Mouse (Mus musculus) embryonic facial prominence, embryonic 14.5 days (tissue): ENCODE results near the gene Apopt1. TPM values are rescaled to one million over a fixed set of nuclear protein-coding genes. Genes with fewer than 3 reads are reported as not detected.

Source experiments
- ATAC-seq: fragments of 200-750 bp; cut with Nextera tagmentation; 2 replicates; pipeline ENCODE4 v1.8.0; 2017; ENCODE audit warnings: low read depth, moderate number of reproducible peaks, moderate TSS enrichment
- DNase-seq: peaks from one replicate; pipeline ENCODE4 v3.0.0-alpha.2; 2015; ENCODE audit warnings: low spot score
- H3K27ac ChIP-seq: fragments of 300-500 bp; sonication (generic); replicated peaks from 2 replicates; pipeline ENCODE4 v1.5.1; 2014; ENCODE audit warnings: low read depth, mild to moderate bottlenecking, low read length, moderate library complexity
- H3K27me3 ChIP-seq: fragments of 300-500 bp; sonication (generic); replicated peaks from 2 replicates; pipeline ENCODE4 v1.6.1; 2014; ENCODE audit warnings: low read length; ENCODE audit not compliant: control insufficient read depth, insufficient read depth
- H3K36me3 ChIP-seq: fragments of 300-500 bp; sonication (generic); 2 replicates; pipeline ENCODE4 v1.6.1; 2014; ENCODE audit warnings: low read length, mixed read lengths; ENCODE audit not compliant: control insufficient read depth, insufficient read depth
- H3K4me1 ChIP-seq: fragments of 300-500 bp; sonication (generic); 2 replicates; pipeline ENCODE4 v1.6.1; 2014; ENCODE audit warnings: antibody characterized with exemption, low read length; ENCODE audit not compliant: control insufficient read depth, insufficient read depth
- H3K4me2 ChIP-seq: fragments of 300-500 bp; sonication (generic); 2 replicates; pipeline ENCODE4 v1.6.1; 2014; ENCODE audit warnings: low read depth, mild to moderate bottlenecking, low read length, moderate library complexity, mixed read lengths
- H3K4me3 ChIP-seq: fragments of 300-500 bp; sonication (generic); 2 replicates; pipeline ENCODE4 v1.5.1; 2014; ENCODE audit warnings: low read depth, mild to moderate bottlenecking, low read length
- H3K9ac ChIP-seq: fragments of 300-500 bp; sonication (generic); 2 replicates; pipeline ENCODE4 v1.6.1; 2014; ENCODE audit warnings: low read depth, mild to moderate bottlenecking, low read length, moderate library complexity, mixed read lengths
- H3K9me3 ChIP-seq: fragments of 300-500 bp; sonication (generic); 2 replicates; pipeline ENCODE4 v1.6.1; 2016; ENCODE audit warnings: low read length; ENCODE audit not compliant: control insufficient read depth
- WGBS: fragments of 180-500 bp; shearing (Covaris S2); extraction: QIAGEN DNeasy Blood & Tissue Kit; methylation state at CpG from one replicate; pipeline ENCODE4 v1.1.7; 2014; 5-methylcytosine and 5-hydroxymethylcytosine counted together
- polyA plus RNA-seq: library from polyadenylated mRNA; unstranded; fragments of >200 nt; fragmentation: Nextera tagmentation; extraction: Ambion mirVana; gene quantifications from 2 replicates; pipeline ENCODE4 v1.2.1, GENCODE M21; 2014

Gene Apopt1
- polyA plus RNA-seq, 1 experiment from 2014 or later: 46.6 TPM

DNA sequence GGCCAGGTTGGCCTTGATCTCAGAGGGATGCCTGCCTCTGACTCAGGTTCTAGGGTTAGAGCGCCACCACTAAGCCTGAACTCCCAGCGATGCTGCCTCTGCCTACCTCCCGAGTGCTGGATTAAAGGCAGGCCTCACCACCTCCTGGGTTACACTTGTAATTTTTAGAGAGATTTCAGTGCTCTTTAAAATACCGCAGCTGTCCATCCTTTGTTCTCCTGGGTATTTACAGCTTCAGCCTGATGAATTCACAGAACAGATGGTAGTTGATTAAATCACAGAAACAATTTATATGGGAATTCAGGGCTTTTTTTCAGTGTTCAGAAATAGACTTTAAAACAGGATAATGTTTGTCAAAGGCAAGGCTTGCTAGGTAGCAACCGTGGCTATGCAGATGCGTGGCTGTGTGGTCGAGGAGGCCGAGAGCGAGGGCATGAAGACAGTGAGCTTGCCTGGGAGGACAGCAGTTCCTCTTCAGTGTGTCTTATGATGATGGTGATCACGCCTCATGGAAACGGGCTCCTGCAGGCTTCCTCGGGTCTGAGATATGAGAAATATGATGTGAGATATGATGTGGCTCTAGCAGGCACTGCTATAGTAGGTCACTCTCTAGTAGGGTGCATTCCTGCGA, 78.5 kb downstream of the Apopt1 start:
- Histone ChIP-seq H3K4me1 (no peaks in the 10 kb centered on the region), H3K9me3 (no peaks in the 10 kb centered on the region), H3K27ac (no peak overlapping the region), H3K4me2 (no peak overlapping the region), H3K27me3 (no peaks in the 10 kb centered on the region), H3K36me3 (peaks cover 100% of the 10 kb centered on the region), H3K9ac (no peak overlapping the region), H3K4me3 (no peak overlapping the region)
- ATAC-seq (no peak), DNase-seq (no peak)
- WGBS: 89% methylated on average over 13 of the region's 13 CpGs

- 73% methylated on average over 21 of the region's 22 CpGs for WGBS
- Histone ChIP-seq H3K9ac (no peak overlapping the region), H3K36me3 (peaks cover 97% of the 10 kb centered on the region), H3K9me3 (no peaks in the 10 kb centered on the region), H3K4me1 (no peaks in the 10 kb centered on the region), H3K27ac (no peak overlapping the region), H3K4me2 (no peak overlapping the region), H3K4me3 (no peak overlapping the region), H3K27me3 (no peaks in the 10 kb centered on the region)
- ATAC-seq (no peak; the same call in 1 of the 2 replicates), DNase-seq (no peak)
Measured at GRCm38 (mm10) chr12:111794102-111794501, 81.0 kb downstream of the Apopt1 start.

GRCm38 (mm10) chr12:111794526-111795179, 81.6 kb downstream of the Apopt1 start:
- no peaks in the 10 kb centered on the region for H3K27me3 ChIP-seq
- no peaks in the 10 kb centered on the region for H3K9me3 ChIP-seq
- H3K4me2 ChIP-seq: no peak overlapping the region
- peaks cover 96% of the 10 kb centered on the region for H3K36me3 ChIP-seq
- no peak for DNase-seq
- no peak overlapping the region for H3K4me3 ChIP-seq
- no peak overlapping the region for H3K27ac ChIP-seq
- WGBS: 90% methylated on average over 18 of the region's 18 CpGs
- H3K4me1 ChIP-seq: no peaks in the 10 kb centered on the region
- no peak overlapping the region for H3K9ac ChIP-seq
- no peak for ATAC-seq

DNA sequence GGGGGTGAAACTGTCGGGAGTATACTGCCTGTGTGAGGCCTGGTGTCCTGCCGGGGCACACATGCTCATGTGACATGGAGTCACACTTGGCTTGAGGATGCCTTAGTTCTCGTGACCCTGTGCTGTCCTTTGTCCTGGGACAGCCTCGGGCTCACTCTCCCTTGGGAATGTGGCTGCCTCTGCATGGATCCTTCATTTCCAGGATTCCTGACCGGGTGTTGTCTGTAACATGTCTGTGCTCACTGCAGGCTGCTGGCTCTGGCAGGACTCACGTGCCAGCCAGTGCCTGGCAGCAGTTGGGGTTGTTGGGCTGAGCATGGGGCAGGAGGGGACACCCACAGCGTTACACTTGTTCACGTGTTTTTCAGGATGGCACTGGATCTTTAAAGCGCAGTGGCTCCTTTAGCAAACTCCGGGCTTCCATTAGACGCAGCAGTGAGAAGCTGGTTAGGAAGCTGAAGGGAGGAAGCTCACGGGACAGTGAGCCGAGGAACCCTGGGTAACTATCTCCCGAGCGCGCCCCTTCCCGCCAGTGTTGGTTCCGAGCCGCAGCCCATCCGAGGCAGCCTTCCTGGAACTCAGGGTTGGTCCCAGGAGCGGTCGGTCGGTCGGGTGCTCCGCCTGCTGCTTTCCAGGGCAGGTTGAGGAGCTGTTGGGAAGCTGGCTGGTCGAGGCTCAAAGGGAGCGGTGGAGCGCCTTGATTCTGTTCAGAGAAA, 82.3 kb downstream of the Apopt1 start:
- Histone ChIP-seq H3K4me2 (no peak overlapping the region), H3K4me3 (no peak overlapping the region), H3K27me3 (no peaks in the 10 kb centered on the region), H3K27ac (no peak overlapping the region), H3K36me3 (peaks cover 94% of the 10 kb centered on the region), H3K9me3 (no peaks in the 10 kb centered on the region), H3K4me1 (no peaks in the 10 kb centered on the region), H3K9ac (no peak overlapping the region)
- ATAC-seq (no peak), DNase-seq (no peak)
- 91% methylated on average over 28 of the region's 28 CpGs for WGBS

DNA sequence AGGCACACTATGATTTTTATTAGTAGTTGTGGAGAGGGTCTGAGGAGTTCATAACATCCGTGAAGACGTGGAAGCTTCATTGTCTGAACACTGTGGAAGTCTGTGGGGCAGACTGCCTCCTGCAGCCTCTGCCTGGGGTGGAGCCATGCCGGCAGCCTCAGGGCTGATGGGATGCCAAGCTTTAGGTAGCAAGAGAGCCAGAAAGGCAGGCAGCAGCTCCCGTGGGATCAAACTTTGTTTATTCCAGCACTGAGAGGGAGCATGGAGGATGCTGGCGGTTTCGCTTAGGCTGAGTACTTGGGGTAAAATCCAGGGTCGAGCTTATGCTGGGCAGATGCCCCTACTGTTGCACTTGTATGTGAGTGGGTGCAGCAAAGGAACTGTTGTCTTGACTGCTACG, 84.2 kb downstream of the Apopt1 start:
- Histone ChIP-seq H3K4me1 (no peaks in the 10 kb centered on the region), H3K9ac (no peak overlapping the region), H3K4me3 (no peak overlapping the region), H3K4me2 (no peak overlapping the region), H3K27ac (no peak overlapping the region), H3K36me3 (peaks cover 94% of the 10 kb centered on the region), H3K9me3 (no peaks in the 10 kb centered on the region), H3K27me3 (no peaks in the 10 kb centered on the region)
- ATAC-seq: no peak
- no peak for DNase-seq
- WGBS: 76% methylated on average over 8 of the region's 8 CpGs

DNA sequence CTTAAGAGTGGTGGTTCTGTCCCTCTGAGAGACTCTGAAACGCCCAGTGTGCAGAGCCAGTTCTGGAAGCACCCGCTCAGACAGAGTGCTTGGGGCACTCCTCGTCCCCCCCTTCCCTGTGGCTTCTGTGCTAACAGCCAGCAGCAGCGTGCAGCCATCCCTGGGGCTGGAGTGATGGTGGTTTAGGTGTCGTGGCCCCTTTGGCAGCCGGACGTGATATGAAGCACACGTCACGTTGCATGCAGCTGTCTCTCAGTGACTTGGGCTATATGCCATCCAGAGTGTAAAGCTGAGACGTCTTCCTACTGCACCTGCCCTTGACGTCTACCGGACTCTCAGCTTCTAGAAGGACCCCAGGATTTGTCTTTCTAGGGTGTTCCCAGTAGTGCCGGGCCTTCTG, 85.4 kb downstream of the Apopt1 start:
- H3K4me1 ChIP-seq: no peaks in the 10 kb centered on the region
- no peaks in the 10 kb centered on the region for H3K9me3 ChIP-seq
- H3K9ac ChIP-seq: no peak overlapping the region
- H3K27me3 ChIP-seq: no peaks in the 10 kb centered on the region
- 85% methylated on average over 13 of the region's 13 CpGs for WGBS
- peaks cover 93% of the 10 kb centered on the region for H3K36me3 ChIP-seq
- ATAC-seq (no peak), DNase-seq (no peak)
- no peak overlapping the region for H3K4me3 ChIP-seq
- H3K27ac ChIP-seq: no peak overlapping the region
- H3K4me2 ChIP-seq: no peak overlapping the region

DNA sequence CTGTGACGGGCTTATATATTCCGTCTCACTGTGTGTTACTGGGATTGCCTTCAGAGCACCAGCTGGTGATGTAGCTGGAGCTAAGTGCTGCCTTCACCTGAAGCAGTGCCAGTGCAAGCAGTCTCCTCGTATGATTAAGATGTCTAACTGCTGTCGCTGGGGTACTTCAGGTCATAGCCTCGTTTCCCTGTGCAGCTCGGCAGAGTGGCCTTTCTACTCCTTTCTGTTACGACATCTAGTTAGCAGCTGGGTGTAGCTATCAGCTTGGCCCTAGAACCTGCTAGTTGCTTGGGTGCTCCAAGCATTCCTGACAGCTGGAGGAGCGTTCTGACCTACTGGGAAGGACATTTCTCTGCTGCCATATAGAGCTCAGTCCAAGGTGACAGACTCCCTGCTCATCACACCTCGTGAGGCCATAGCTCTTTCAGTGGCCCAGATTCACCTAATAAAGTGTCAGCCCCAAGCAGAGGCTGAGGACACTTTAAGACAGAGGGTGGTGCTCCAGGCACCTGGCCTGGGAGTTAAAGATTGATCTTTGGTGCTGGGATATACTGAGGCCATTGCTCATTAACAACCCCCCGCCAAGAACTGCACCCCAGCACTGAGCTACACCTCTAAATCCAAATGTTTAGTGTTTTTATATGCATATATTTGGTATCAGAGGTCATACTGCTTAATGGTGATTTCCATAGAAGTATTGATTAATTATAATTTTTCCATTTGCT, 87.6 kb downstream of the Apopt1 start:
- Histone ChIP-seq H3K9ac (no peak overlapping the region), H3K36me3 (peaks cover 93% of the 10 kb centered on the region), H3K4me1 (no peaks in the 10 kb centered on the region), H3K27me3 (no peaks in the 10 kb centered on the region), H3K9me3 (no peaks in the 10 kb centered on the region), H3K4me3 (no peak overlapping the region), H3K27ac (no peak overlapping the region), H3K4me2 (no peak overlapping the region)
- no peak for DNase-seq
- no peak for ATAC-seq
- WGBS: 87% methylated on average over 10 of the region's 10 CpGs

GRCm38 (mm10) chr12:111803538-111803937, 90.5 kb downstream of the Apopt1 start:
- no peaks in the 10 kb centered on the region for H3K9me3 ChIP-seq
- no peak overlapping the region for H3K4me2 ChIP-seq
- no peaks in the 10 kb centered on the region for H3K4me1 ChIP-seq
- no peak overlapping the region for H3K9ac ChIP-seq
- ATAC-seq (no peak), DNase-seq (no peak)
- H3K4me3 ChIP-seq: no peak overlapping the region
- H3K36me3 ChIP-seq: peaks cover 95% of the 10 kb centered on the region
- no peaks in the 10 kb centered on the region for H3K27me3 ChIP-seq
- 89% methylated on average over 5 of the region's 5 CpGs for WGBS
- H3K27ac ChIP-seq: no peak overlapping the region
